In the genomic region with DNA sequence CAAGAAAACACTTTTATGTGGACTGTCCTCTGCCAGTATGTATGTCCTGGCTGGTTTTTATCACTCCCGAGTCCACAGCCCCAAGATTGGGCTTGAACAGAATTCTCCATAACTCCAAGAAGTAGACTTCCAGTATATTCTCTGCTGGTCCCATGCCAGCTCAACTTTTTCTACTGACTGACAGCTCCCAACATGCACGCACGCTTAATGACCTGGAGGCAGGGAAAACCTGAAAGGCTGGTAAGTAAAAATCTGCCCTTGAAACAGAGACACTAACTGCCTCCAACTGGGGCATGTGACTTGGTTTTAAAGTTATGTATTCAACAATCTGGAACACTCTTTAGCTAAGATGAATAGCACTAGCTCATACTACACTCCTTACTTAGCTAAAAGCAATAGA, we compare ENCODE assay signal across 22 mouse cellular contexts.
A peak's percentile ranks its signal among the peaks of the same experiment; 100 is the strongest.
DNase-seq lines count a peak whose midpoint lies in the region; ATAC-seq lines count a peak whose summit lies in the region.
"Had no signal": no experiment of that assay in that cellular context is flagged by ENCODE, and none has a peak within 500 bp of the region (broad histone marks: within the 10 kb centered on the region; RNA-seq: fewer than 3 reads in every experiment).

No protein-coding gene starts in this region.

- no peaks in the 10 kb centered on the region for H3K9me3 ChIP-seq in limb, embryonic 13.5 days
- no peaks in the 10 kb centered on the region for H3K9me3 ChIP-seq in limb, embryonic 10.5 days (replicated peaks)
- H3K9me3 ChIP-seq: forebrain, embryonic 13.5 days; heart, embryonic 13.5 days; hindbrain, embryonic 13.5 days; limb, embryonic 12.5 days; liver, embryonic 15.5 days; lung, embryonic 15.5 days had no signal

- no peak overlapping the region for H3K9ac ChIP-seq in limb, embryonic 13.5 days
- H3K9ac ChIP-seq: forebrain, embryonic 13.5 days; heart, embryonic 13.5 days; hindbrain, embryonic 13.5 days; limb, embryonic 12.5 days; liver, embryonic 15.5 days; lung, embryonic 15.5 days had no signal

- 60% methylated on average over 3 of the region's 3 CpGs for WGBS in limb, embryonic 13.5 days
- WGBS in limb, embryonic 10.5 days = 81% methylated on average over 3 of the region's 3 CpGs

- no peak overlapping the region for H3K4me2 ChIP-seq in limb, embryonic 13.5 days (replicated peaks)
- H3K4me2 ChIP-seq: forebrain, embryonic 13.5 days; heart, embryonic 13.5 days; hindbrain, embryonic 13.5 days; limb, embryonic 12.5 days; liver, embryonic 15.5 days; lung, embryonic 15.5 days had no signal

- DNase-seq in heart, postnatal 4 days = peak; percentile 18
- no peak for DNase-seq in heart, postnatal 10 days
- DNase-seq in limb, embryonic 10.5 days (ENCODE audit: low spot score) = no peak
- peak; percentile 56 for DNase-seq in kidney, adult 9 months
- peak; percentile 35 to 52 for DNase-seq in kidney, postnatal 36 days
- DNase-seq: adrenal gland, adult 2 months; B cell, adult 2 months; cerebellum, adult 11 months; cerebellum, adult 9-11 months; lung, postnatal 4 days; midbrain, embryonic 14.5 days; thymus, adult 18-20 months; thymus, postnatal 36 days had no signal

- no peaks in the 10 kb centered on the region for H3K36me3 ChIP-seq in limb, embryonic 13.5 days
- no peaks in the 10 kb centered on the region for H3K36me3 ChIP-seq in limb, embryonic 10.5 days
- H3K36me3 ChIP-seq: hindbrain, embryonic 13.5 days; limb, embryonic 12.5 days; liver, embryonic 15.5 days; lung, embryonic 15.5 days had no signal

- H3K27ac ChIP-seq in limb, embryonic 13.5 days = no peak overlapping the region
- no peak overlapping the region for H3K27ac ChIP-seq in limb, embryonic 10.5 days
- H3K27ac ChIP-seq: forebrain, embryonic 13.5 days; heart, embryonic 13.5 days; hindbrain, embryonic 13.5 days; limb, embryonic 12.5 days; liver, embryonic 15.5 days; lung, embryonic 15.5 days had no signal

- H3K27me3 ChIP-seq in limb, embryonic 13.5 days = no peaks in the 10 kb centered on the region
- H3K27me3 ChIP-seq in limb, embryonic 10.5 days (ENCODE audit: low read depth, poor library complexity, severe bottlenecking) = no peaks in the 10 kb centered on the region
- H3K27me3 ChIP-seq: forebrain, embryonic 13.5 days; heart, embryonic 13.5 days; hindbrain, embryonic 13.5 days; limb, embryonic 12.5 days; liver, embryonic 15.5 days; lung, embryonic 15.5 days had no signal

- 0 out of 2 replicates have a peak, but pooled peaks cover 6% of the 10 kb centered on the region for H3K4me1 ChIP-seq in limb, embryonic 13.5 days
- H3K4me1 ChIP-seq in limb, embryonic 10.5 days = no peaks in the 10 kb centered on the region
- H3K4me1 ChIP-seq: forebrain, embryonic 13.5 days; hindbrain, embryonic 13.5 days; limb, embryonic 12.5 days; liver, embryonic 15.5 days had no signal

- peak; percentile 28; the same call in 1 of the 2 replicates for ATAC-seq in limb, embryonic 13.5 days (ENCODE audit: low FRiP score, low read depth)
- ATAC-seq in monocyte, adult 5-6 weeks (replicated peaks; ENCODE audit: insufficient number of reproducible peaks, low FRiP score, low TSS enrichment, poor library complexity, severe bottlenecking) = no peak
- ATAC-seq: forebrain, embryonic 13.5 days had no signal

- intact Hi-C loops in heart, postnatal 10 days (cut with DNase I) = no loop called here

- no peak overlapping the region for H3K4me3 ChIP-seq in limb, embryonic 13.5 days
- H3K4me3 ChIP-seq in limb, embryonic 10.5 days = no peak overlapping the region
- H3K4me3 ChIP-seq: forebrain, embryonic 13.5 days; heart, embryonic 13.5 days; hindbrain, embryonic 13.5 days; limb, embryonic 12.5 days; liver, embryonic 15.5 days; lung, embryonic 15.5 days; myocyte had no signal

Comparison
In these comparisons a context has a peak if more than half of its experiments do, and no peak if none do; other contexts are left out.
1. DNase-seq: peak in heart, postnatal 4 days (single experiment), kidney, adult 9 months (single experiment) and kidney, postnatal 36 days (2 of 2); none in heart, postnatal 10 days (0 of 2) and limb, embryonic 10.5 days (single experiment).